Mouse (Mus musculus) neural tube, embryonic 12.5 days (tissue): ENCODE data around the gene Cdx2. TPM values are rescaled to one million over a fixed set of nuclear protein-coding genes. Genes with fewer than 3 reads are reported as not detected.

Source experiments
- ATAC-seq: fragments of 200-750 bp; cut with Nextera tagmentation; 2 replicates; pipeline ENCODE4 v1.8.0; 2017; ENCODE audit warnings: low read depth, mild to moderate bottlenecking, moderate TSS enrichment, moderate library complexity; ENCODE audit not compliant: low FRiP score
- H3K27ac ChIP-seq: fragments of 300-500 bp; sonication (generic); 2 replicates; pipeline ENCODE4 v1.5.1; 2016
- H3K27me3 ChIP-seq: fragments of 300-500 bp; sonication (generic); replicated peaks from 2 replicates; pipeline ENCODE4 v1.6.1; 2016; ENCODE audit warnings: mild to moderate bottlenecking
- H3K36me3 ChIP-seq: fragments of 300-500 bp; sonication (generic); 2 replicates; pipeline ENCODE4 v1.6.1; 2016; ENCODE audit warnings: mild to moderate bottlenecking
- H3K4me1 ChIP-seq: fragments of 300-500 bp; sonication (generic); 2 replicates; pipeline ENCODE4 v1.6.1; 2016
- H3K4me2 ChIP-seq: fragments of 300-500 bp; sonication (generic); replicated peaks from 2 replicates; pipeline ENCODE4 v1.6.1; 2016; ENCODE audit warnings: mild to moderate bottlenecking
- H3K4me3 ChIP-seq: fragments of 300-500 bp; sonication (generic); 2 replicates; pipeline ENCODE4 v1.5.1; 2016
- H3K9ac ChIP-seq: fragments of 300-500 bp; sonication (generic); 2 replicates; pipeline ENCODE4 v1.6.1; 2016; ENCODE audit warnings: mild to moderate bottlenecking
- H3K9me3 ChIP-seq: fragments of 300-500 bp; sonication (generic); 2 replicates; pipeline ENCODE4 v1.6.1; 2016; ENCODE audit warnings: mild to moderate bottlenecking
- WGBS: fragments of 180-500 bp; shearing (Covaris S2); methylation state at CpG from one replicate; pipeline ENCODE4 v1.1.7; 2016; 5-methylcytosine and 5-hydroxymethylcytosine counted together
- microRNA-seq: library from miRNA; unstranded; fragments of <30 nt; microRNA quantifications from one replicate; pipeline ENCODE4, GENCODE M21; 2017
- polyA plus RNA-seq: library from polyadenylated mRNA; unstranded; fragments of >200 nt; fragmentation: Nextera tagmentation; extraction: Ambion mirVana; gene quantifications from 2 replicates; pipeline ENCODE4 v1.2.1, GENCODE M21; 2016

The Cdx2 gene
- polyA plus RNA-seq, 1 experiment from 2014 or later, result not detected

DNA sequence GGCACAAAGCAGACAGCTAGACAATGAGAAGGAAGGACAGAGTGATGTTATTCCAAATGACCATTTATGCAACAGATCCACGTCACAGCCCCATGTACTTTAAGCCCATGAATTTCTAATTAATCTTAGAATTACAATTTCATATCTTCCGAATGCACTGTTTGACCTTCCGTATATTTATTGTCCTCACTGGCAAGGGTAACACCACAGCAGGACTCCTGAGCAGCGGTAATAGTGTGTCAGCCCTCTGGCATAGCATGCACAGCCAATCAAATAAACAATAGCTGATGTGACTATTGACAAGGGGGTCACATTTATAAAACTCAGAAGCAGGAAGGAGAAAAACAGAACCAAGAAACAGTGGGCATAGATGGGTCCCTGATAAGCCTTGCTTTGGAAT is 46.3 kb downstream of the Cdx2 start:
- Histone ChIP-seq H3K4me2 (no peak overlapping the region), H3K27ac (no peak overlapping the region), H3K27me3 (peaks cover 10% of the 10 kb centered on the region), H3K4me3 (no peak overlapping the region), H3K4me1 (no peaks in the 10 kb centered on the region), H3K36me3 (no peaks in the 10 kb centered on the region), H3K9ac (no peak overlapping the region), H3K9me3 (no peaks in the 10 kb centered on the region)
- 75% methylated on average over 4 of the region's 4 CpGs for WGBS
- no peak for ATAC-seq

DNA sequence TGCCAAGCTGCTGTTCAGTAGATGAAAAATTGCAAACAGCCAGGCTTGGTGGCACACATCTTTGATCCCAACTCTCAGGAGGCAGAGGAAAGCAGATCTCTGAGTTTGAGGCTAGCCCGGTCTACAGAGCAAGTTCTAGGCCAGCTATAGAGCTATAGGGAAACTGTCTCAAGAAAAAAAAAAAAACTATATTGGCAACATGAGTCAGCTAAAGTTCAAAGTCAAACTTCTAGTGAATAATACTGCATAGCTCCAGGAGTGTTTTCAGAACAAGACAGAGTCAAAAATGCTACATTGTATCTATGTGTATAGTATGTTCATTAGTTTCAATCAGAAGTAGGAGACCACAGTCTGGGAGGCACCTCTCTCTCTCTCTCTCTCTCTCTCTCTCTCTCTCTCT is 46.9 kb downstream of the Cdx2 start:
- H3K27ac ChIP-seq, result no peak overlapping the region
- no peak overlapping the region for H3K4me2 ChIP-seq
- ATAC-seq, result no peak
- no peaks in the 10 kb centered on the region for H3K36me3 ChIP-seq
- no peaks in the 10 kb centered on the region for H3K9me3 ChIP-seq
- no peaks in the 10 kb centered on the region for H3K4me1 ChIP-seq
- no peak overlapping the region for H3K9ac ChIP-seq
- H3K4me3 ChIP-seq, result no peak overlapping the region
- H3K27me3 ChIP-seq, result peaks cover 5% of the 10 kb centered on the region; the same call in 1 of the 2 replicates
- 95% methylated on average over 1 of the region's 1 CpGs for WGBS

Small RNA genes within 50 kb of the gene (microRNA-seq; reads per million reads assigned to microRNA genes)
- not detected for gene Mir7k

Other genes starting within 250 kb of the Cdx2 start
- gene Lnx2, start 230.7 kb downstream of the Cdx2 start, polyA plus RNA-seq, result 7.2 and 9.0 TPM in 2 replicates
- 94.5 and 102 TPM in 2 replicates for gene Polr1d, start 230.2 kb downstream of the Cdx2 start, polyA plus RNA-seq
- gene Gsx1, start 118.6 kb downstream of the Cdx2 start, polyA plus RNA-seq, result 15.7 and 18.1 TPM in 2 replicates
- gene Pdx1, start 37.3 kb downstream of the Cdx2 start, polyA plus RNA-seq, result not detected in 2 replicates
- not detected in 2 replicates for gene Urad, start 15.2 kb upstream of the Cdx2 start, polyA plus RNA-seq
- gene Flt3, start 93.2 kb upstream of the Cdx2 start, polyA plus RNA-seq, result 0.15 and 0.49 TPM in 2 replicates
- 45.3 and 54.8 TPM in 2 replicates for gene Pan3, start 122.9 kb upstream of the Cdx2 start, polyA plus RNA-seq